Mouse (Mus musculus): ENCODE measurements around the gene Adgra3.

Gene Adgra3

GRCm38 (mm10) chr5:50058421-50059286 lies at the start of gene Adgra3:
Adgra3 (minus strand) TSS chr5:50059006.
- DNase-seq (ENCODE audit: low spot score in 2 of 2) = peak; percentile 75 to 78

- DNase-seq (ENCODE audit: low spot score in 2 of 2) = no peak
Observed at GRCm38 (mm10) chr5:50083441-50083840, 24.6 kb upstream of the Adgra3 start.

DNA sequence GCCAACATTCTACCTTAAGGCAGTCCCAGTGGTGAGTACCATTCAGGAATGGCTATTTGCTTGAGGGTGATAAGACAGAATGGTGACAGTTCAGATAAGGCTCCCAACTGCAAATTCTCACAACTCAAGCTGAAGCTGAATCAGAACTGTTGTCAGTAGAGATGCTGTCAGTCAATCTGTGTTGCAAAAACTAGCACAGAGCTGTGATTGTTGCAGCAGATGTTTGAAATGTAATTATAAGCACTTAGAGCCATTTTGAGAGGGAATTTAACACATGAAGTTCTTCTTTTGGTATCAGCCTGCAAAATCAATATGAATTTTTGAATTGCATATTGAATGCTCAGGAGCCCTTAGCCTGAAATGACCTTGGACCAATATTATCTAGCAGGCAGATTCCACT lies 15.4 kb upstream of the Adgra3 start:
- no peak for DNase-seq (ENCODE audit: low spot score in 2 of 2)

DNA sequence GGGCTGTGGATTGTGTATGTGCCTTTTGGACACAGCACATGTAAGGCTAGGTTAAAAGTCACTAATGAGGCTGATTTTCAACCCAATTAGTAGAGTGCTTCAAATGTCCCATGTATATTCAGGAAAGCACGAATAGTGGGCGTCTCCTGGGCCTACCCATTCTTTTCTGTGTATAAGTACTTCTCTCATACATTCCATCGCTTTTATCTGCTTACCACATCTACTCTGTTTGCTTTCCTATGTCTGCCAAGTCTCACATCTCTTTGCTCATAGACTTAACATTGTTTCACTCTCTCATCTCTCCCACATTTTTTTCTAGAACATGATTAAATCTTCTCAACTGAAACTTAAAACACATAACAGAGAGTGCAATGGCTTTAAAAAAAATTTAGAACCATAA lies 5.4 kb upstream of the Adgra3 start:
- no peak for DNase-seq (ENCODE audit: low spot score in 2 of 2)

GRCm38 (mm10) chr5:50059586-50059985 lies 780 bp upstream of the Adgra3 start:
- DNase-seq (ENCODE audit: low spot score in 2 of 2) = no peak

DNA sequence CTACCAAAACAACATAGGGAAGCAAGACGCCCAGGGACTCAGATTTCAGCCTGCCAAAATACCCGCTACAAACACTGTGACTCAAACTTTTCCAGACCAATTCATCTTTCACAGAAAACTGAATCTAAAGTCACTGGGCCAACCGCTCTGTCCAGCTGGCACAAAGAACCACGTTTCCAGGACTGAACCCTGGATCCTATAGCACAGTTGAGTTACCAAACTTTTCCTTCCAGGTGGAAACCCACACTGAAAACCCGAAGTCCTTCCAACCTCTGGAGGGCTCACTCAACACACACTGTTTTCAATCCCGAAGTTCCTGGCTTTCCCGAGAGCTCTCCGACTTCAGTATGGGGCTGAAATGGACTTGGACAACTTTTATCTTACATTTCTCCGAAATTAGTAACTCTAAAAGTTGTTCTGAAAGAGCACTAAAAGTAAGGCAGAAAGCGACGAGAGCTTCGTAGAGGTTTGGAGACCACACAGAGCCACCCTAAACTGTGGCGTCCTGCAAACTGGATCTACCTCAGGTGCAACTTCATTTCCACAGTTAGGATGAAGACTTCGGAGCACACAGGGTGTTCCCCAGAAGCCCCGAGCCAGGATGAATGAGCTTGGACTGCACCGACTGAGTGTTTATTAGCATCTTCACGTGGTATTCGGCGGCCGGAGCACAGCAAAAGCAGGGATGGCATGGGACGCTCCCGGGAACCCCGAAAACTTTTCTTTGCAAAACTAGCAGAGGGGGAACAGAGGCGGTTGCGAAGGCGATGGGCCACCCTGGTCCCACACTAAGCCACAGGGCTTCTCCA lies 990 bp downstream of the Adgra3 start:
- no peak for DNase-seq (ENCODE audit: low spot score in 2 of 2)

- DNase-seq (ENCODE audit: low spot score in 2 of 2) = no peak
Observed at GRCm38 (mm10) chr5:50052456-50052855, 6.3 kb downstream of the Adgra3 start.

- no peak for DNase-seq (ENCODE audit: low spot score in 2 of 2)
Observed at GRCm38 (mm10) chr5:50050668-50051425, 8.0 kb downstream of the Adgra3 start.

- no peak for DNase-seq (ENCODE audit: low spot score in 2 of 2)
Observed at GRCm38 (mm10) chr5:50050037-50050436, 8.8 kb downstream of the Adgra3 start.

GRCm38 (mm10) chr5:50049506-50049905 lies 9.3 kb downstream of the Adgra3 start:
- DNase-seq (ENCODE audit: low spot score in 2 of 2) = no peak

- DNase-seq (ENCODE audit: low spot score in 2 of 2) = no peak
Observed at GRCm38 (mm10) chr5:50048960-50049359, 9.8 kb downstream of the Adgra3 start.

DNA sequence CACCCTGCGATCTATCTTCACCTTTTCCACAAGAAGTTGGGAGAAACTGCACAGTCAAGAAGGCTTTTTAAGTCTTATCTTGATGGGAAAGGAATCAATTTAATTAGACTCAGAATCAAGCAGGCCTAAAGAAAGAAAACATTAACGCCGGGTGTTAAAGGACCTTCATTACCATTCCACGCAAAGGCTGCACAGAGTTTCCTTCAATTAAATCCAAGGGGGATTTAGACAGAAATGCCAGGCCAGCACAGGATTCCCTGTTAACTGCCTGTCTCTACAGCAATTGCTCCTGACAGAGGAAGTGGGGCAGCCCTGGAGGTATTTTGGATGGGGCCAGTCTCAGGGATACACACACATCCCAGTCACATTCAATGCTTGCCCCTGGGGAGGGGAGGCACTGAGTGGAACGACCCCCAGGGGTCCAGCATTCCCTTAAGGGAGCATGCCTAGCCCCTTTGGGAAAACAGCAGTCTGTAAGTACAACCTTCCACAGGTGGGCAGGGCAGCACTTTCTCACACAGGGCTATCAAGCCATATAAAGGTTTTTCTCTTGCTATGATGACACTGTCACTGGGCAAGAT lies 10.4 kb downstream of the Adgra3 start:
- no peak for DNase-seq (ENCODE audit: low spot score in 2 of 2)

GRCm38 (mm10) chr5:50045180-50045579 lies 13.6 kb downstream of the Adgra3 start:
- DNase-seq (ENCODE audit: low spot score in 2 of 2) = no peak

DNA sequence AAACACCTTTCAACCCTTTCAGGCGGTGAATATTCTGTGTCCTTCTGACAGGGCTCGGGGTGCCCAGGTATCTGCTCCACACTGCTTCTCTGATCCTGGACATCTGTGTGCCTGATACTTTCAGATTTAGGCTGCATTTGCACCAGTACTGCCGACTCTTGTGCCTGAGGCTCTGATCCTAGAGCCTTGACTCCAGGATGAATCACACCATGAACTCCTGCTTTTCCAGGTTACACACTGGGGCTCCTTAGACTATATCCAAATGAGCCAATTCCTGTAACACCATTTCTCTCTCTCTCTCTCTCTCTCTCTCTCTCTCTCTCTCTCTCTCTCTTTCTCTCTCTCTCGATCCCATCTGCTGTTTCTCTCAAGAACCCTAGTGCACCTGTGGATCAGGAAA lies 15.1 kb downstream of the Adgra3 start:
- no peak for DNase-seq (ENCODE audit: low spot score in 2 of 2)

DNA sequence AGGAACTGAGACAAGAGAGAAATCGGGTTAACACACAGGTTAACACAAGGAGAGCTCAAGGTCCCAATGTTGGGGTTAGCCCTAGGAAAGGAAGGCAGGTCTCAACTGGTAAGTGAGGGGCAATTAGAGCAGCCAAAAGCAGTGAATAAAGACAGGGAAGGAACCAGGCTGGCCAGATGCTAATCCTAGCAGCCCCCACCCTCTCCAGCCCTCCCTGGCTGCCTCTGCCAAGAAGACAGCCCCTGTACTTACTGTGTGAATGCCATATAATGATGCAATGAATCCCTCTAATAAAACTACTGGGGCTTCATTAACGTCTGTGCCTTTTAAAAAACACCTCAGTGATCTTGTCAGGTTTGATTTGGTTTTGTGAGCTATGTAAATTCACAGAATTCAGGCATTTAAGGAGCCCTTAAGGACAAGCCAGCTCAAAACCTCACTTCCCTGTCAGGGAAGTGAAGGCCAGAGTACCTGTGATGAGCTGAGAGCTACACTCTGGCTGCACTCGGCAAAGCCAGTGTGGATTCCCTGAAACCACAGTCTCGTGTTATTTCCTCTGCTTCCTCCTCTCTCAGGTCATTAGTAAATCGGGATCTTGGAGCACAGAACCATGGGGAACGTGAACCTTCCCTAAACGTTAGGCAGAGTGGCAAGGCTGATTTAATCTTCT lies 16.4 kb downstream of the Adgra3 start:
- no peak for DNase-seq (ENCODE audit: low spot score in 2 of 2)

- no peak for DNase-seq (ENCODE audit: low spot score in 2 of 2)
Observed at GRCm38 (mm10) chr5:50039521-50039920, 19.3 kb downstream of the Adgra3 start.

DNA sequence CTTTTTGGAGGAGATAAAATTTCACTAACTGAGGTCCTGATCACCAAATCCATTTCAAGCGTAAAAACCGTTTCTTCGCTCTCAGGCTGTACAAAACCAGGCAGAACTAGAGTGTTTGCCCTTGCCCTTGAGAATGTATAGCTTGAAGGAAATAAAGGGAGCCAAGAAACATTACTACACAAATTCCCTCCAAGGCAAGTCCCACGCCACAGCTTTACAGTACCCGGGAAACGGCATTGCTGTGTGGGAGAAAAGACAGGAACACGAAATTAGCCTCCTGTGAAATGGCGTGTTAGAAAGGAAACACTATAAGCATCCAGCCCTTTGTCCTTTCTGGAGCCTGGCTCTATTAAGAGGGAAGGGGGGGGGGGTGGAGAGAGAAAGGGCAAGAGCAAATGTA lies 21.1 kb downstream of the Adgra3 start:
- no peak for DNase-seq (ENCODE audit: low spot score in 2 of 2)

DNA sequence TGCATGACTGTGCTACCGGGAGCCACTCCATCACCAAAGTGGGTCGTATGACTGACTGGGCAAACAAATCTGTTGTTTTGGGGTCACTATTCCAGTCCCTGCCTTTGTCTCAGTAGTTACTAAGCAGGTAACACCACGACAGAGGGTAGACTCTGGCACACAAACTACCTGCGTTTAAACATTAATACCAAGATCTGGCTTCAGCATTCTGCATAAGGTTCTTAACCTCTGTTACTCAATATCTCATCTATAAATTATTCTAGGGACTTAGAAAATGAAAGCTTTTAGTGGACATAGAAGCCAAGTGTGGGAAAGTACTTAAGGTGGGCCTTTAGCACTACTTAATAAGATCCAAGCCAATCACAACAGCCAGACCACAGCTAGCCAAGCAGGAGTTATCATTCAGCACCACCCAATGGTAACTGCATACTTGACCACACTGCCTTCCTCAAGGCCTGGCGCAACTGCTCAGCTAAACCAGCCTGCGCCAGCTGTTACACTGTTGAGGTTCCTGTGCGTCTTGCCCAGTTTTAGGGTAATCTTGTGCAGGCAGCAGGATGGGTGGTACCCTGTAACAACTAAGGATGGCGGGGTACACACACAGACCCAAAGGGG lies 23.8 kb downstream of the Adgra3 start:
- DNase-seq (ENCODE audit: low spot score in 2 of 2) = no peak

- no peak for DNase-seq (ENCODE audit: low spot score in 2 of 2)
Observed at GRCm38 (mm10) chr5:50034231-50034630, 24.6 kb downstream of the Adgra3 start.

GRCm38 (mm10) chr5:50033660-50034059 lies 25.1 kb downstream of the Adgra3 start:
- DNase-seq (ENCODE audit: low spot score in 2 of 2) = no peak

DNA sequence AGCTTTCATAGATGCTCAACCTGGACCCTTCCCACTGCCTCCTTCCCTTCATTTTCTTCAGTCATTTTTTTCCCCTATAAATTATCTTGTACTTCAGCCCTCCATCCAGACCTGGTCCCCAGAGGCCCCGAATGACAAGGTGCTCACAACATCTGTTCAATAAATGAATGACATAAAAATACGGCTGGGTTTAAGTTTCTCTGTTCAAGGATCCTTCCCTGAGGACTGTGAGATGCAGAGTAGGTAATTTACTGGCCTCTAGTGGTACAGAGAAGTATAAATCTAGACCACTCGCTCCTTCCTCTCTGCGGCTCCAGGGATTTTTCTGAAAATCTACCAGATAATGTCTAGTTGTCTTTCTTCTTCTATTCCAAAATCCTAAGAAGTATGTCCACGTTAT lies 26.5 kb downstream of the Adgra3 start:
- DNase-seq (ENCODE audit: low spot score in 2 of 2) = no peak
